Mouse (Mus musculus) embryonic fibroblast, embryonic 13.5 days (primary cell): ENCODE data around the gene Ppard.

ENCODE experiments used
- CTCF ChIP-seq: IDR thresholded peaks from 2 replicates; pipeline ENCODE4 v1.5.1; 2011; ENCODE audit warnings: mild to moderate bottlenecking, control low read depth, low read length, moderate library complexity, borderline replicate concordance; ENCODE audit not compliant: insufficient read depth
- POLR2A ChIP-seq: IDR thresholded peaks from 2 replicates; pipeline ENCODE4 v1.6.1; 2011; ENCODE audit warnings: low read depth, mild to moderate bottlenecking, control low read depth, low read length, moderate library complexity

DNA sequence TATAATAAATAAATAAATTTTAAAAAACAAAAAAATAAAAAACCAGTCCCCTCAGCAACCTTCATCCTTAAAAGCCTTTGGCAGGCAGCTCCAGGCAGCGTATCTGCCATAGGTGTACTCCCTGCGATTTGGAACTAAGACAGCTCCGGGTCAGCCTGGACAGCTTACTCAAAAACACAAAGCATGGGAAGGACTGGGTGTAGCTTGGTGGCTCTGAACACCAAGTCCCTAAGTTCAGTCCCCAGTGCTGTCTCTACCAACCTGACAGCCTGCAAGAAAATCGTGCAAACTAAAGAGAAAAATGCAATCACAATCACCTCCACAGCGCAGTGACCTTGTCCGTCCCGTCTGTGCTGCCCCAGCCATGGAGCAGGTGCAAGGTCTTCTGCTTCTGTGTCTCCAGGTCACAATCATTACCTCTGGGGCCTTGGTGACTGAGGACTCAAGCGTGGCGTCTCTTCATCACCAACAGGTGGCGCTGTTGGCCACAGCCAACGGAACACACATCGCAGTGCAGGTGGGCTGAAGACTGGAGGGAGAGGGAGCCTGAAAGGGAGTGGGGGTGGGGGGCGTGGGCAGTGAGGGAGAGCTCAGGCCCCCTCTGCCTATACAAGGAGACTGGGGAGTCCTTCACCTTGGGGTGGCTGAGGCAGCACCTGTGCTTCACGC, 28.3 kb upstream of the Ppard start:
- no peak for TF ChIP-seq POLR2A
- peak; percentile 94 for TF ChIP-seq CTCF
